Mouse (Mus musculus) inflammation-experienced regulatory T-cells, adult 16 weeks (primary cell): ENCODE measurements around the gene Cyp2c54. TPM values are rescaled to one million over a fixed set of nuclear protein-coding genes. Genes with fewer than 3 reads are reported as not detected.

ENCODE experiments used
- polyA plus RNA-seq: library from polyadenylated mRNA; unstranded; fragments of 100-300 nt; shearing (Covaris generic); gene quantifications from one replicate; pipeline ENCODE4 v1.2.1, GENCODE M21; 2017

Gene Cyp2c54
- not detected for polyA plus RNA-seq

DNA sequence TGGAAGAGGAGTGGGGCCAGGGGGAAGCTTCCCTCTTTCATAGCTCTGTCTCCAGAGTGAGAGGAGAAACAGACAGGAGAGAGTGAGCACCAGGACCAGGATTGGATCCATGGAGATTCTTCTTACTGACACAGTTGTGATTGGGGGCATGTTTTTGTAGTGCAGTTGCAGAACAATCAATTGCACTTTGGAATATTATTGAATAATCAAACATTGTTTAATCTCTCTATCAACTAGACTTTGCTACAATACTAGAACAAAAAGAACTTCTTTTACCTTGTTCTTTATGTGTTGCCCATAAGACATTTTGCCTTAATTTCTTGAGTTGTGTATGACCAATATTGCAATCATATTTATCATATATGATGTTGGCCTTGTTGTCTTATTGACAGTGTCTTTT is at the start of gene Cyp2c54:
TSS of gene Cyp2c54 (minus strand) at position 127 of the 400 bp plus-strand sequence.

DNA sequence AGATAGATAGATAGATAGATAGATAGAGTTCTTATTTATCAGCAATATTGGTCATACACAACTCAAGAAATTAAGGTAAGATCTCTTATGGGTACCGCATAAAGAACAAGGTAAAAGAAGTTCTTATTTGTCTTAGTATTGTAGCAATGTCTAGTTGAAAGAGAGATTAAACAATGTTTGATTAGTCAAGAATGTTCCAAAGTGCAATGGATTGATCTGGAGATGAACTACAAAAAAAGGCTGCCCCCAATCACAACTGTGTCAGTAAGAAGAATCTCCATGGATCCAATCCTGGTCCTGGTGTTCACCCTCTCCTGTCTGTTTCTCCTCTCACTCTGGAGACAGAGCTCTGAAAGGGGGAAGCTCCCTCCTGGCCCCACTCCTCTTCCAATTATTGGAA is 15.8 kb upstream of the Cyp2c54 start, which contains the start of gene Cyp2c50:
TSS of gene Cyp2c50 (plus strand) at position 268 of the 400 bp plus-strand sequence.

DNA sequence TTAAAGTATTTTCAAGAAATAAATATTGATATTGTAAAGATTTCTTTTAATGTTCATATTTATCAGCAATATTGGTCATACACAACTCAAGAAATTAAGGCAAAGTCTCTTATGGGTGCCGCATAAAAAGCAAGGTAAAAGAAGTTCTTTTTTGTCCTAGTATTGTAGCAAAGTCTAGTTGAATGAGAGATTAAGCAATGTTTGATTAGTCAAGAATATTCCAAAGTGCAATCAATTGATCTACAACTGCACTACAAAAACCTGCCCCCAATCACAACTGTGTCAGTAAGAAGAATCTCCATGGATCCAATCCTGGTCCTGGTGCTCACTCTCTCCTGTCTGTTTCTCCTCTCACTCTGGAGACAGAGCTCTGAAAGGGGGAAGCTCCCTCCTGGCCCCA is 81.5 kb downstream of the Cyp2c54 start, which contains the start of gene Cyp2c37:
TSS of gene Cyp2c37 (plus strand) at position 285 of the 400 bp plus-strand sequence.

Other genes starting within 250 kb of the Cyp2c54 start
- not detected for gene Cyp2c69, start 187.0 kb downstream of the Cyp2c54 start, polyA plus RNA-seq
- not detected for gene Cyp2c37, start 81.4 kb downstream of the Cyp2c54 start, polyA plus RNA-seq
- gene Cyp2c50, start 15.9 kb upstream of the Cyp2c54 start, polyA plus RNA-seq = not detected
- not detected for gene Cyp2c70, start 113.5 kb upstream of the Cyp2c54 start, polyA plus RNA-seq
- 228 TPM for gene Pdlim1, start 198.0 kb upstream of the Cyp2c54 start, polyA plus RNA-seq